In genomic region chr12:98920194-98920991, GRCm38 (mm10) we compare ENCODE assay signal across 8 mouse cellular contexts. TPM values are rescaled to one million over a fixed set of nuclear protein-coding genes. Genes with fewer than 3 reads are reported as not detected.
A peak's percentile ranks its signal among the peaks of the same experiment; 100 is the strongest.
DNase-seq lines count a peak whose midpoint lies in the region; ATAC-seq and TF ChIP-seq lines count a peak whose summit lies in the region.

Gene Ttc8, plus strand, starts transcription at chr12:98920574.

- TF ChIP-seq POLR2A in bone marrow, adult 2 months (IDR thresholded peaks at IDR 0.05; ENCODE audit: borderline replicate concordance, control insufficient read depth, low read depth, low read length): no peak
- peak; percentile 58 for TF ChIP-seq POLR2A in heart, adult 2 months (IDR thresholded peaks at IDR 0.05; ENCODE audit: insufficient read depth, low read depth, low read length)
- no peak for TF ChIP-seq POLR2A in kidney, adult 2 months (IDR thresholded peaks at IDR 0.05; ENCODE audit: low read depth, low read length)

- H3K9ac ChIP-seq in embryonic facial prominence, embryonic 15.5 days: peak within 1 kb of the TSS; percentile 74
- H3K9ac ChIP-seq in heart, adult 2 months (ENCODE audit: low read depth, low read length): peak within 1 kb of the TSS; percentile 85
- H3K9ac ChIP-seq in limb, embryonic 11.5 days (ENCODE audit: low read length): peak within 1 kb of the TSS; percentile 83
- peak within 1 kb of the TSS; percentile 91 for H3K9ac ChIP-seq in midbrain, embryonic 13.5 days (replicated peaks)

- no peaks in the 10 kb centered on the region for H3K27me3 ChIP-seq in embryonic facial prominence, embryonic 15.5 days
- no peaks in the 10 kb centered on the region for H3K27me3 ChIP-seq in heart, adult 2 months (ENCODE audit: control insufficient read depth, insufficient read depth, low read length)
- no peaks in the 10 kb centered on the region for H3K27me3 ChIP-seq in kidney, adult 2 months (replicated peaks; ENCODE audit: control insufficient read depth, insufficient read depth, low read length)
- H3K27me3 ChIP-seq in limb, embryonic 11.5 days (ENCODE audit: control insufficient read depth, insufficient read depth, low read length): no peaks in the 10 kb centered on the region
- H3K27me3 ChIP-seq in midbrain, embryonic 13.5 days: no peaks in the 10 kb centered on the region

- no peak within 1 kb of the TSS for H3K27ac ChIP-seq in bone marrow, adult 2 months (ENCODE audit: control insufficient read depth, insufficient read depth, low read depth, low read length, poor library complexity)
- H3K27ac ChIP-seq in embryonic facial prominence, embryonic 15.5 days (replicated peaks): peak within 1 kb of the TSS; percentile 71
- H3K27ac ChIP-seq in heart, adult 2 months: peak within 1 kb of the TSS; percentile 47
- H3K27ac ChIP-seq in kidney, adult 2 months (ENCODE audit: insufficient read depth, low read depth, low read length): peak within 1 kb of the TSS; percentile 93
- peak within 1 kb of the TSS; percentile 65; the same call in 1 of the 2 replicates for H3K27ac ChIP-seq in limb, embryonic 11.5 days (replicated peaks; ENCODE audit: low read depth, low read length)
- peak within 1 kb of the TSS; percentile 92 for H3K27ac ChIP-seq in midbrain, embryonic 13.5 days

- peak; percentile 98 for ATAC-seq in embryonic facial prominence, embryonic 15.5 days (ENCODE audit: insufficient number of reproducible peaks, low FRiP score, low TSS enrichment, low read depth)
- ATAC-seq in limb, embryonic 11.5 days (ENCODE audit: insufficient number of reproducible peaks, low FRiP score, low TSS enrichment, low read depth): peak; percentile 98
- peak; percentile 99 for ATAC-seq in midbrain, embryonic 13.5 days

- TF ChIP-seq CTCF in bone marrow, adult 2 months (IDR thresholded peaks at IDR 0.05; ENCODE audit: control insufficient read depth, insufficient read depth, low read length): no peak
- no peak for TF ChIP-seq CTCF in heart, adult 2 months (IDR thresholded peaks at IDR 0.05)
- TF ChIP-seq CTCF in kidney, adult 2 months (conservative IDR thresholded peaks at IDR 0.05; ENCODE audit: insufficient read depth, insufficient read length, low read depth, low read length): no peak

- H3K4me3 ChIP-seq in bone marrow, adult 2 months (replicated peaks; ENCODE audit: control insufficient read depth, low read depth, low read length): peak within 1 kb of the TSS; percentile 49
- peak within 1 kb of the TSS; percentile 75 for H3K4me3 ChIP-seq in embryonic facial prominence, embryonic 15.5 days (replicated peaks)
- peak within 1 kb of the TSS; percentile 67 for H3K4me3 ChIP-seq in heart, adult 2 months
- H3K4me3 ChIP-seq in kidney, adult 2 months (ENCODE audit: insufficient read depth, low read depth, low read length): peak within 1 kb of the TSS; percentile 95
- H3K4me3 ChIP-seq in limb, embryonic 11.5 days (ENCODE audit: low read depth, low read length): peak within 1 kb of the TSS; percentile 66
- peak within 1 kb of the TSS; percentile 73 for H3K4me3 ChIP-seq in midbrain, embryonic 13.5 days (replicated peaks)

- intact Hi-C loops in heart, adult 2 months (cut with DNase I): loop anchor here (5.0 kb wide), 1 partner anchor 183 kb away; the partner anchor contains the start of gene Ptpn21

- no peaks in the 10 kb centered on the region for H3K79me2 ChIP-seq in heart, adult 2 months (replicated peaks; ENCODE audit: control insufficient read depth, insufficient read depth, low read length)

- peak within 1 kb of the TSS; percentile 82 for H3K4me2 ChIP-seq in embryonic facial prominence, embryonic 15.5 days (replicated peaks)
- peak within 1 kb of the TSS; percentile 71 for H3K4me2 ChIP-seq in limb, embryonic 11.5 days (ENCODE audit: low read depth, severe bottlenecking)
- H3K4me2 ChIP-seq in midbrain, embryonic 13.5 days (replicated peaks): peak within 1 kb of the TSS; percentile 80

- WGBS in bone marrow, adult 2 months: under 1% methylated on average over 35 of the region's 35 CpGs
- 0% methylated on average over 35 of the region's 35 CpGs for WGBS in embryonic facial prominence, embryonic 15.5 days
- under 1% methylated on average over 35 of the region's 35 CpGs for WGBS in heart, adult 2 months
- under 1% methylated on average over 35 of the region's 35 CpGs for WGBS in kidney, adult 2 months
- whole genome bisulfite sequencing in limb, embryonic 11.5 days: under 1% methylated on average over 35 of the region's 35 CpGs
- WGBS in midbrain, embryonic 13.5 days: under 1% methylated on average over 35 of the region's 35 CpGs

- no peaks in the 10 kb centered on the region for H3K9me3 ChIP-seq in embryonic facial prominence, embryonic 15.5 days (replicated peaks)
- H3K9me3 ChIP-seq in limb, embryonic 11.5 days (ENCODE audit: control insufficient read depth, low read length): no peaks in the 10 kb centered on the region
- no peaks in the 10 kb centered on the region for H3K9me3 ChIP-seq in midbrain, embryonic 13.5 days

- H3K36me3 ChIP-seq in embryonic facial prominence, embryonic 15.5 days: no peaks in the 10 kb centered on the region
- H3K36me3 ChIP-seq in heart, adult 2 months (ENCODE audit: control insufficient read depth, insufficient read depth, low read length): no peaks in the 10 kb centered on the region
- no peaks in the 10 kb centered on the region for H3K36me3 ChIP-seq in kidney, adult 2 months (ENCODE audit: control insufficient read depth, insufficient read depth, low read length)
- H3K36me3 ChIP-seq in limb, embryonic 11.5 days (ENCODE audit: control insufficient read depth, insufficient read depth, low read length): no peaks in the 10 kb centered on the region
- no peaks in the 10 kb centered on the region for H3K36me3 ChIP-seq in midbrain, embryonic 13.5 days

- DNase-seq in 3134 (ENCODE audit: extremely low read depth, insufficient read length, low spot score): peak; percentile 93
- DNase-seq in heart, adult 2 months: peak; percentile 87 to 89
- DNase-seq in kidney, adult 2 months: peak; percentile 90
- peak; percentile 94 for DNase-seq in limb, embryonic 11.5 days (ENCODE audit: low spot score)
- DNase-seq in spleen, adult 12 weeks (ENCODE audit: low spot score): peak; percentile 54

- no peaks in the 10 kb centered on the region for H3K4me1 ChIP-seq in bone marrow, adult 2 months (ENCODE audit: control insufficient read depth, insufficient read depth, low read length)
- H3K4me1 ChIP-seq in embryonic facial prominence, embryonic 15.5 days: no peaks in the 10 kb centered on the region; the same call in 1 of the 2 replicates
- no peaks in the 10 kb centered on the region for H3K4me1 ChIP-seq in heart, adult 2 months (ENCODE audit: control insufficient read depth, insufficient read depth, low read length)
- no peaks in the 10 kb centered on the region; the same call in 1 of the 2 replicates for H3K4me1 ChIP-seq in kidney, adult 2 months (ENCODE audit: control insufficient read depth, insufficient read depth, low read length)
- no peaks in the 10 kb centered on the region for H3K4me1 ChIP-seq in limb, embryonic 11.5 days (ENCODE audit: control insufficient read depth, insufficient read depth, low read length)
- H3K4me1 ChIP-seq in midbrain, embryonic 13.5 days (replicated peaks): peaks cover 30% of the 10 kb centered on the region

- 0 out of 2 replicates have a peak, but pooled peaks have one; percentile 52 for TF ChIP-seq EP300 in heart, adult 2 months (IDR thresholded peaks at IDR 0.05; ENCODE audit: insufficient read depth, low read depth, low read length)

RNA-seq across cellular contexts. Expression of gene Ttc8, which starts in this region (rescaled TPM):
- 0.43 and 2.1 TPM in 2 replicates for polyA plus RNA-seq in bone marrow, adult 2 months (2011; ENCODE audit: insufficient read depth, insufficient read length, low replicate concordance, missing spikeins)
- polyA plus RNA-seq in embryonic facial prominence, embryonic 15.5 days (2015; fragmentation: Nextera tagmentation; extraction: Ambion mirVana): 28.7 and 32.8 TPM in 2 replicates
- total RNA-seq in heart, adult 2 months (2021): 1 to 10 TPM; 5.6 to 5.9 TPM
- polyA plus RNA-seq in heart, adult 2 months (2012; rRNA removed): 4.5 and 7.5 TPM in 2 replicates
- polyA plus RNA-seq in kidney, adult 2 months (2012; rRNA removed): 36.1 and 38.7 TPM in 2 replicates
- polyA plus RNA-seq in limb, embryonic 11.5 days (2014; fragmentation: Nextera tagmentation; extraction: Ambion mirVana): 35.1 and 35.7 TPM in 2 replicates
- 39.1 and 40.9 TPM in 2 replicates for polyA plus RNA-seq in midbrain, embryonic 13.5 days (2015; fragmentation: Nextera tagmentation; extraction: Ambion mirVana)
